Mouse (Mus musculus) hindbrain, embryonic 13.5 days (tissue): Measurements from ENCODE around the gene Zbtb20. TPM values are rescaled to one million over a fixed set of nuclear protein-coding genes. Genes with fewer than 3 reads are reported as not detected.

Experiments used
- ATAC-seq: fragments of 200-750 bp; cut with Nextera tagmentation; 2 replicates; pipeline ENCODE4 v1.8.0; 2017; ENCODE audit warnings: moderate TSS enrichment; ENCODE audit not compliant: low FRiP score
- H3K27ac ChIP-seq: fragments of 300-500 bp; sonication (generic); 2 replicates; pipeline ENCODE4 v1.5.1; 2015; ENCODE audit warnings: inconsistent platforms, mild to moderate bottlenecking, moderate library complexity
- H3K27me3 ChIP-seq: fragments of 300-500 bp; sonication (generic); 2 replicates; pipeline ENCODE4 v1.6.1; 2015; ENCODE audit warnings: mild to moderate bottlenecking, inconsistent platforms
- H3K36me3 ChIP-seq: fragments of 300-500 bp; sonication (generic); 2 replicates; pipeline ENCODE4 v1.6.1; 2015; ENCODE audit warnings: mild to moderate bottlenecking, inconsistent platforms
- H3K4me1 ChIP-seq: fragments of 300-500 bp; sonication (generic); replicated peaks from 2 replicates; pipeline ENCODE4 v1.6.1; 2015; ENCODE audit warnings: inconsistent platforms
- H3K4me2 ChIP-seq: fragments of 300-500 bp; sonication (generic); 2 replicates; pipeline ENCODE4 v1.6.1; 2015; ENCODE audit warnings: inconsistent platforms, mild to moderate bottlenecking, moderate library complexity
- H3K4me3 ChIP-seq: fragments of 300-500 bp; sonication (generic); 2 replicates; pipeline ENCODE4 v1.5.1; 2015; ENCODE audit warnings: mild to moderate bottlenecking, inconsistent platforms
- H3K9ac ChIP-seq: fragments of 300-500 bp; sonication (generic); 2 replicates; pipeline ENCODE4 v1.6.1; 2015; ENCODE audit warnings: mild to moderate bottlenecking, inconsistent platforms
- H3K9me3 ChIP-seq: fragments of 300-500 bp; sonication (generic); 2 replicates; pipeline ENCODE4 v1.6.1; 2016; ENCODE audit warnings: inconsistent platforms
- WGBS: fragments of 180-500 bp; shearing (Covaris S2); methylation state at CpG from one replicate; pipeline ENCODE4 v1.1.7; 2015; 5-methylcytosine and 5-hydroxymethylcytosine counted together
- polyA plus RNA-seq: library from polyadenylated mRNA; unstranded; fragments of >200 nt; fragmentation: Nextera tagmentation; extraction: Ambion mirVana; gene quantifications from 2 replicates; pipeline ENCODE4 v1.2.1, GENCODE M21; 2015

Zbtb20 gene
- polyA plus RNA-seq, 1 experiment from 2014 or later: 65.7 TPM

DNA sequence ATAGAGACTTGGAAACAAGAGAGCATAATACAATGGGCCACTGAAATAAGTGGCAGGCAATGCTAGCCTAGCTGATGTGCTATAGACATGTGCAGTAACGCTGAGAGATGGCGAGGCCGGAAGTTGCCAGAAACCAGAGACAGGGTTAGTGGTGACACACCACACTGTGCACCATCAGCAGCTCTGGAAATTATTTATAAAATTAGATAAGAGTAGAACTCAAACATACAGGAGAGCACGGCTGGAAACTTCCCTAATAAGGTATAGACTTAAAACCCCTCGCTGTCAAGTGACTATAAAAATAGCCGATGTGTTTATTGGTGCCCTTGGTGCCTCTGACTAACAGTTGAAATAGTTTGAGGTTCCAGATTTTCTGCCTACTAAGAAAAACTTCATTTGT lies 565.7 kb downstream of the Zbtb20 start:
- Histone ChIP-seq H3K36me3 (no peaks in the 10 kb centered on the region), H3K9me3 (no peaks in the 10 kb centered on the region), H3K4me2 (no peak overlapping the region), H3K27ac (no peak overlapping the region), H3K4me3 (no peak overlapping the region), H3K4me1 (peaks cover 5% of the 10 kb centered on the region; the same call in 1 of the 2 replicates), H3K9ac (no peak overlapping the region), H3K27me3 (no peaks in the 10 kb centered on the region)
- no peak for ATAC-seq
- 91% methylated on average over 6 of the region's 6 CpGs for WGBS

DNA sequence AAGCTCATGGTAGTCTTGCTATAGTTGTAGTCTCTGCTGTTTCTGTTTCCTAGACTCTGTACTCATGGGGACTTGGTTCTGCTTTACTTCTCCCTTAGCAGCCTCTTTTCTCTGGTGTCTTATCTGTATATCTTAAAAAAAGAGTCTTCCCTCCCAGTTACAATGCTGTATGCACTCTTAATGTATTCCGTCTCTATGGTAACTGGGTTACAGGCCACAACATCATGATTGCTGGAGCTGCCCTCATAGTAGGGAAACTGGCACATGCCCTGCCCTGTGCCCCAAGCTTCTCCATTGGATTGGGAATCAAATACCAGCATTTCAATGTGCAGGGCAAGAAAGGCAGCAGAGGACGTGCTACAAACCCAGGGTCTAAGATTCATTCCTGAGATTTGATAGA lies 567.4 kb downstream of the Zbtb20 start:
- Histone ChIP-seq H3K27ac (no peak overlapping the region), H3K4me3 (no peak overlapping the region)
- no peak for ATAC-seq

DNA sequence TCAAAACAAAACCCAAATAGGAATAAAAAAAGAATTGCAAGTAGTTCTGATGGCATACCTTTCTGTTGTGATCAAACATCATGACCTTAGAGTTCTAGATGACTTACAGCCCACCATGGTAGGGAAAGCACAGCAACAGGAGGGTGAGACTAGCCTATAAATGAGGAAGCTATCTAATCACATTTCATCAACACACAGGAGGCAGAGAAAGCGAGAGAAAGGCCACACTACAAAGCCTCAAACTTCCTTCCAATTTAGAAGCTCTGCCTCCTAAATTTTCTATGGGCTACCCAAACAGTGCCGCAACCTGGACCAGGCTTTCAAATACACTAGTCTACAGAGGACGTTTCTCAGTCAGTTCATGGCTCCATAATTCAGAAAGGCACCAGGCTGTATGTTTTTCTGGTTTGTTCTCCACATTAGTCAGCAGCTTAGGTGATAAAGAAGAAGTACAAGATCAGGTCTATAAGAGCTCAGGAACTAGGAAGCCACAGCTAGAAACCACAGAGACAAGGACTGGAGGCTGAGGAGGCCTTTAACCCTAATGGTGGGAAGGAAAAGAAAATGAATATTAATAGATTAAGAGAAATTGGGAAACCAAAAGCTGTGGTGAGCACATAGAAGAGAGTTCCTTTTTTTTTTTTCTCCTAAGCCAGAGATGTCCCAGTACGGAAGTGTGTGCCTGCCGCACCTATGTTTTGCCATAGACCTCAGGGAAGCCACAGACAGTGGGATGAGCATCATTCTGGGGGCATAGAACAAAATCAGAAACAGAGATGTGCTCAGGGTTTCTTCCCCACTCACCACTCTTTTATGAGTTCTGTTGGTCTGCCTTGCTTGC lies 572.7 kb downstream of the Zbtb20 start:
- Histone ChIP-seq H3K4me2 (no peak overlapping the region), H3K36me3 (no peaks in the 10 kb centered on the region), H3K4me1 (no peaks in the 10 kb centered on the region), H3K4me3 (no peak overlapping the region), H3K9ac (no peak overlapping the region), H3K9me3 (no peaks in the 10 kb centered on the region), H3K27me3 (no peaks in the 10 kb centered on the region), H3K27ac (no peak overlapping the region)
- no peak for ATAC-seq
- 95% methylated on average over 5 of the region's 5 CpGs for WGBS

More for the DNA sequence above, 567.4 kb downstream of the Zbtb20 start:
- 73% methylated on average over 2 of the region's 2 CpGs for WGBS
- no peak overlapping the region for H3K9ac ChIP-seq
- no peaks in the 10 kb centered on the region for H3K27me3 ChIP-seq
- peaks cover 5% of the 10 kb centered on the region; the same call in 1 of the 2 replicates for H3K4me1 ChIP-seq
- no peaks in the 10 kb centered on the region for H3K36me3 ChIP-seq
- H3K9me3 ChIP-seq: no peaks in the 10 kb centered on the region
- no peak overlapping the region for H3K4me2 ChIP-seq

DNA sequence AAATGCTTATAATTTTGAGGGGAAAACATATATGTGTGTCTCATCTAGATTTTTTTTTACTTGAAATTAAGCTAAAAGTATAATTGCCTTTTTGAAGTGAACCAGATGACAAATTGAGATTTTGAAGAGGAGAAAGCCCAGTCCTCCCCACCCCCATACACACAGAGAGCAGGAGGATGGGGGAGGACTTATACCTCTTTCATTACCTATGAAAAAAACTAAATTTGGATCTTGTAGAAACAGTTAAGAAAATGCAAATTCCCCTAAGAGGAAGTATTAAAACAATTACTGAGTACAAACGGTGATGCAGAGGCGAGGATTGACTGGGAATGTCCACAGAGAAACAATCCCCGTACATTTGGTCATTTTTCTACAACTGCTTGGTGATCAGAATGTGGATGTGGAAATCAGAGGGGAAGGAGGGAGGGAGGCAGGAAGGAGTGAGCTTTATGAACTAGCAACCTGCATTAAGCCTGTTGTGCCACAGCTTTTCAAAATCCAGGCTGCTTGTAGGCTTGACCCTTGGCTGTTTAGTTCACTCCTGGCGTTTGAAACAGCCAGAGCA lies 578.8 kb downstream of the Zbtb20 start:
- Histone ChIP-seq H3K27ac (no peak overlapping the region), H3K4me2 (no peak overlapping the region), H3K27me3 (no peaks in the 10 kb centered on the region), H3K4me1 (no peaks in the 10 kb centered on the region), H3K9me3 (no peaks in the 10 kb centered on the region), H3K4me3 (no peak overlapping the region), H3K9ac (no peak overlapping the region), H3K36me3 (no peaks in the 10 kb centered on the region)
- whole genome bisulfite sequencing: 58% methylated on average over 4 of the region's 4 CpGs
- no peak for ATAC-seq

DNA sequence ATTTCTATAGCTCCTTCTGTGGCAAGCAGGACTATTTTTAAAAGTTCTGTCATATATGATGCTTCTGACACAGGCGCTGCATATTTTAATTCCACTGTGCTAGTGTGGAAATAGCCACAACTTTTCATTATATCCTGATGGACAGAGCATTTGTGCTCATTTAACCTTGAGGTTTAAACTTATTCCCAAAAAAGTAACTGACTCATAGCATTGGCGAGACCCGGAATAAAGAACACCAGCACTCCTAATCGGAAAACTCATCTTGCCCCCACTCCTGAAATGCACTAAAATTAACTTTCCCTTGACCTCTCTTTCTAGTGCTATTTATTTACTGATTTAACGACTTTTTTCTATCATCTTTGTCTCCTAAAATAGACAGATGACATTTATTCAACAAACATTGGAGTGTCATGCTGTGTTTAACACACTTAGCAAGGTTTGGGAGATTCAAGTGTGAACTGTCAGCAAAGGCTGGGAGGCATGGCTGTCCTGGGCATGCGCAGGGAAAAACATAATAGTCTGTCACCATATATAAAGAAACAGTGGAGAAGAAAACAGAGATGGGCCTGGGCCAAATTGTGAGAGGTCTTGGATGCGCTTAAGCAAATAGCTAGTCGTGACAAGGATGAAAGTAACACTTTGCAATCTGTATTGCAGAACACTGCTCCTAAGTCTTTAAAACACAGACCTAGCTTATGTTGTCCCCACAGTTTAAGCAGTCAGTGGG lies 580.9 kb downstream of the Zbtb20 start:
- no peaks in the 10 kb centered on the region for H3K9me3 ChIP-seq
- H3K27ac ChIP-seq: no peak overlapping the region
- WGBS: 73% methylated on average over 8 of the region's 8 CpGs
- H3K36me3 ChIP-seq: no peaks in the 10 kb centered on the region
- H3K4me1 ChIP-seq: no peaks in the 10 kb centered on the region
- no peak for ATAC-seq
- H3K9ac ChIP-seq: no peak overlapping the region
- H3K4me2 ChIP-seq: no peak overlapping the region
- H3K4me3 ChIP-seq: no peak overlapping the region
- H3K27me3 ChIP-seq: no peaks in the 10 kb centered on the region

DNA sequence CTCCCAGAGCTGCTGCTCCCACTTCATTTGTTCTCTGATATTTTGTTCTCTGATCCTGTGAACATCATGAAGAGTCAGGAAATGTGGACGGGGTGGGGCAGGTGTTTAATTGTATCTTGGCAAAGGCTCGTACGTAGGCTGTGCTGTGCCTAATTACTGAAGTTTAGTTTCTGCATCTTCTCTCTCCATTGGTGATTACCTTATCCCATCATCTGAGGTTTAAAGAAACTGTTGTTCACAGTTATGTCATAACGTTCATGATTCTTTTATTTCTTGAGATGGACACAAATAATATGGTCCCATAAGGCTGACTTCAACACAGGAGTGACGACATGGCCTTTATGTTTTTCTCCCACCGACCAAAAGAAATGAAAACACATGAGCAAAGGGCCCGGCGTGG lies 582.1 kb downstream of the Zbtb20 start:
- Histone ChIP-seq H3K4me1 (peaks cover 6% of the 10 kb centered on the region), H3K36me3 (no peaks in the 10 kb centered on the region)
- WGBS: 84% methylated on average over 8 of the region's 8 CpGs

DNA sequence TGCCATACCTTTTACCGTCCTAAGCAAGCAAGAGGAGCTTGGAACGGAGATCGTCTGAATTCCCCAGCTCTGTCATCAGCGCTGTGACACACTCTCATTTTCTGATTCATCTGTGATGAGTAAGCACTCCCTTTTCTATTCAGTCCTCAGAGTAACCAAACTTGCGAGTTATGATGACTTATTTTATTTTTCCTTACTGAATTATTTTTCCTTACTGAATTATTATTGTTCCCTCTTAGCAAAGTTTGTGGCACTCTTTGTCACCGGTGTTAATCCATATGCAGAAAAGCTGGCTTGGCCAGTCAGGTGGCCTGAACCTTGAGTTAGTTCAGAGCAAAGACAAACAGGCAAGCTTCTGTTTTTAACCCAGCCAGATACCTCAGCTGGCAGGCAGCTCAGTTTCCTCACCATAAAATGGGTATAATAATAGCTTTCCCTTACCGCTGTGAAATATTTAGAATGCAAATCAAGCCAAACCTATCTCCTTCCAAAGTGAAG lies 583.1 kb downstream of the Zbtb20 start:
- Histone ChIP-seq H3K4me2 (no peak overlapping the region), H3K36me3 (no peaks in the 10 kb centered on the region), H3K4me3 (no peak overlapping the region), H3K4me1 (peaks cover 12% of the 10 kb centered on the region), H3K27ac (no peak overlapping the region), H3K9ac (no peak overlapping the region), H3K27me3 (no peaks in the 10 kb centered on the region), H3K9me3 (no peaks in the 10 kb centered on the region)
- ATAC-seq: no peak
- 79% methylated on average over 7 of the region's 7 CpGs for WGBS

More for the DNA sequence above, 582.1 kb downstream of the Zbtb20 start:
- no peak overlapping the region for H3K9ac ChIP-seq
- ATAC-seq: no peak
- no peak overlapping the region for H3K27ac ChIP-seq
- no peaks in the 10 kb centered on the region for H3K9me3 ChIP-seq
- no peak overlapping the region for H3K4me2 ChIP-seq
- H3K27me3 ChIP-seq: no peaks in the 10 kb centered on the region
- no peak overlapping the region for H3K4me3 ChIP-seq

DNA sequence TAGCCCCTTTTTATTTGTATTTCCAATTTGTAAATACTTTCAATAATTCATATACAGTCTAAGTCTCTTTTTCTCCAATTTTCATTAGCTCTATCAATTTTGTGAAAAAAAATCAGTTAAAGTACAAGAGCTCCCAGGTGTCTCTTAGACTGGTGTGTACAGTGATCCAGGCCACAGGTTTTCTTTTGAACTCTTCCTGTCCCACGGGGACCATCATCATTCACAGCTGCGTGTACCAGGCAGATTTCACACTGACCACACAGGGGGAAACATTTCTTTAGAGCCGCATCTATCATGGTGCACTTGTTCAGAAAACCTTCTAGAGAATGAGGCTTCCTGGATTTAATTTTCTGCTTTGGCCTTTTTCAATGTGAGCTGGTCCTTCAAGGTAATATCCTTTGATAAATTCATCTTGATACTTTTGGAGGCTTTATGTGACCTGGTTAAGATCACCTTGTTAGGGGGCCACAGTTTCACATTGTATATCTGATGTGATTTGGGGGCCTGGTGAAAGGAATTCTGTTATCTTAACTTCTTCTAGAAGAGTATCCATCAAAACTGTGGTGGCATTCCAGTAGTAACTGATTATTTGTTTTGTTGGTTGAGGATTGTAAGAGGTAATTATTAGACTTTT lies 586.2 kb downstream of the Zbtb20 start:
- no peak overlapping the region for H3K9ac ChIP-seq
- no peaks in the 10 kb centered on the region for H3K27me3 ChIP-seq
- no peak for ATAC-seq
- no peak overlapping the region for H3K27ac ChIP-seq
- H3K36me3 ChIP-seq: no peaks in the 10 kb centered on the region
- H3K4me2 ChIP-seq: no peak overlapping the region
- peaks cover 32% of the 10 kb centered on the region for H3K4me1 ChIP-seq
- H3K4me3 ChIP-seq: no peak overlapping the region
- 64% methylated on average over 3 of the region's 3 CpGs for WGBS
- no peaks in the 10 kb centered on the region for H3K9me3 ChIP-seq

DNA sequence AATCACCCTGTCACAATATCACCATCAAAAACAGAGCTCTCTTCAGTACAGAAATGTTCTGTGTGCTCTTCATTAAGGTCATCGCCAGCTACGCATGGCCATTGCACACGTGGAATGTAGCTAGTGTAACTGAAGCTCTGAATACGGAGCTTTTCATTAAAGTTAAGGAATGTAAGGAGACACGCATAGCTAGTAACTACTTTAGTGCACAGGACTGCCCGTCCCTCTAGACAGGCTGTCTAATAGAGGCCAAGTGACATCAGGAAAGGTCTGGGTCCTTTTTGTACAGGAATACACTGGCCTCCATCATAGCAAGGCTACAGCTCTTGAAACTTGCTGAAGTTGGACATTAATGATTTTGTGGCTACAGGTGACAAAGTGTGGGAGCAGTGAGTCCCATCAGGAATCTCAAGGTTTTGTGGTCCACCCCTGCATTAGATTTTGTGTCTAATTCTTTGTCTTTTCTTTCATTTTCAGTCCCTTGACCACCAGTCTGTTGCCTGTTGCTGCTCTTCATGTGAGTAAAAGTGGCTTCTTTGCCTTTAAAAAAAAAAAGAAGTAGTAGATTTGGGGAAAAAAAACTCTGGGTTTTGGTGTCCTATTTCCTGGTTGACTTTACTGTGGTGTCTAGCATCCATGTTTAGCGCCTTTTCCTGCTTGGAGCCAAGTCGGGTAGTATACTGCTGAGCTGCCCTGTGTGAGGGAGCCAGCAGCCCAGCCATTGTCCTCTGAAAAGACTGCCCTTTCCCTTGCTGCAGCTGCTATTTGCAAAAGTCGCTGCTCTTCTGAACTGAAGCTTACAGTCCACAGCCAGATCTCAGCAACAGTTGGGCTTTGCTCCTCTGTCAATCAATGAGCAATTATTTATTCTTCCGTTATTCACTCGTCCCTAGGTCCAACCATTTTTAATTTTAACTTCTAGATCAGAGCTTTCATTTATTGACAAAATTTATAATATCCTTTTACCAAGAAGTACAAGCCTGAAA lies 587.1 kb downstream of the Zbtb20 start:
- WGBS: 49% methylated on average over 11 of the region's 11 CpGs
- no peaks in the 10 kb centered on the region for H3K36me3 ChIP-seq
- ATAC-seq: 0 out of 2 replicates have a peak, but pooled peaks have one; percentile 43
- no peak overlapping the region for H3K27ac ChIP-seq
- H3K9ac ChIP-seq: no peak overlapping the region
- no peaks in the 10 kb centered on the region for H3K27me3 ChIP-seq
- no peaks in the 10 kb centered on the region for H3K9me3 ChIP-seq
- H3K4me3 ChIP-seq: no peak overlapping the region
- no peak overlapping the region for H3K4me2 ChIP-seq
- H3K4me1 ChIP-seq: peaks cover 34% of the 10 kb centered on the region

DNA sequence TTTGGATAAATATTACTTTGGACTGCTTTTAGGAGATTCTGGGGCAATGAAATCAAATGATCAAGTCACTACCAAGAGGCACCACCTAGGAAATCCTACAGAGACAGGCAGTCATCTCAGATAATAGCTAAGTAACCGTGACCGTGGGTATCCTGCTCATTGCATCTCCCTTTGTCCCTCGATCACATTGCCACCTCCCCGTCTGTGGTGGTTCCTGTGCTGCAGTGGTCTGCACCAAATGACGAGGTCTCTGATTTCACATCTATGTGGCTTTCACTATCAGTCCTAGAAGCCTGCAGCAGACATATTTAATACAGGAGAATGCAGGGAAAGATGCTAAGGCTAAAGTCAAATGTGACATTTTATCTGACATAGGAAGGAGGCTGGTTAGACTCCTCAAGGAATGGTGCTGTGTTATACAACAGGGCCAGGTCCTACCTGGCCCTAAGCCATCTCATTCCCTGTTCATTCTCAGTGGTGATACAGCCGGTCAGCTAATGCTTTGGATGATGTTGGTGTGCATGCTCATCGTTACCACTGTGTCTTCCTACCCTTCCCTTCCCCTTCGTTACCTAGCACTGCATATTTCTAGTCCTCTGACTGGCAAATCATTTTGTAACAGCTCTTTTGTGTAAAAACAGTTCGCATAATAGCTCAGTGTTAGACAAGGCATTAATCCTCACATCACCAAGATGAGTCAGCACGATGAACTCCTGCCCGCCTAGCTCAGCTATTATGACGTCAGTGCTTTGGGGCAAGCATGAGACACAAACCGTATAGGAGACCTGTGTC lies 588.2 kb downstream of the Zbtb20 start:
- no peaks in the 10 kb centered on the region for H3K9me3 ChIP-seq
- H3K4me2 ChIP-seq: no peak overlapping the region
- no peaks in the 10 kb centered on the region for H3K27me3 ChIP-seq
- H3K9ac ChIP-seq: no peak overlapping the region
- peaks cover 34% of the 10 kb centered on the region for H3K4me1 ChIP-seq
- H3K27ac ChIP-seq: 0 out of 2 replicates have a peak overlapping the region, but pooled peaks have one; percentile 24
- 40% methylated on average over 13 of the region's 13 CpGs for WGBS
- H3K4me3 ChIP-seq: no peak overlapping the region
- no peaks in the 10 kb centered on the region for H3K36me3 ChIP-seq
- peak; percentile 55 for ATAC-seq
